Mouse (Mus musculus): Measurements from ENCODE around the gene Fam20a.

Fam20a gene

GRCm38 (mm10) chr11:109716981-109717380 is 5.1 kb downstream of the Fam20a start:
- DNase-seq (ENCODE audit: low spot score in 2 of 2), result no peak

- DNase-seq (ENCODE audit: low spot score in 2 of 2), result no peak
Measured at GRCm38 (mm10) chr11:109715311-109715781, 6.7 kb downstream of the Fam20a start.

GRCm38 (mm10) chr11:109714341-109715247 is 7.5 kb downstream of the Fam20a start:
- no peak for DNase-seq (ENCODE audit: low spot score in 2 of 2)

GRCm38 (mm10) chr11:109709501-109709900 is 12.6 kb downstream of the Fam20a start:
- no peak for DNase-seq (ENCODE audit: low spot score in 2 of 2)

- no peak for DNase-seq (ENCODE audit: low spot score in 2 of 2)
Measured at GRCm38 (mm10) chr11:109708786-109709185, 13.3 kb downstream of the Fam20a start.

- no peak for DNase-seq (ENCODE audit: low spot score in 2 of 2)
Measured at GRCm38 (mm10) chr11:109707442-109707841, 14.6 kb downstream of the Fam20a start.

GRCm38 (mm10) chr11:109706586-109706985 is 15.5 kb downstream of the Fam20a start:
- DNase-seq (ENCODE audit: low spot score in 2 of 2), result no peak

- no peak for DNase-seq (ENCODE audit: low spot score in 2 of 2)
Measured at GRCm38 (mm10) chr11:109706055-109706412, 16.0 kb downstream of the Fam20a start.

- DNase-seq (ENCODE audit: low spot score in 2 of 2), result no peak
Measured at GRCm38 (mm10) chr11:109705336-109706054, 16.6 kb downstream of the Fam20a start.

GRCm38 (mm10) chr11:109704311-109705205 is 17.5 kb downstream of the Fam20a start:
- no peak for DNase-seq (ENCODE audit: low spot score in 2 of 2)

- no peak for DNase-seq (ENCODE audit: low spot score in 2 of 2)
Measured at GRCm38 (mm10) chr11:109703845-109704244, 18.2 kb downstream of the Fam20a start.

- DNase-seq (ENCODE audit: low spot score in 2 of 2), result no peak
Measured at GRCm38 (mm10) chr11:109702031-109702815, 19.9 kb downstream of the Fam20a start.

GRCm38 (mm10) chr11:109700761-109701160 is 21.3 kb downstream of the Fam20a start:
- DNase-seq (ENCODE audit: low spot score in 2 of 2), result no peak

GRCm38 (mm10) chr11:109699784-109700183 is 22.3 kb downstream of the Fam20a start:
- DNase-seq (ENCODE audit: low spot score in 2 of 2), result no peak

GRCm38 (mm10) chr11:109698740-109699139 is 23.3 kb downstream of the Fam20a start:
- DNase-seq (ENCODE audit: low spot score in 2 of 2), result no peak

GRCm38 (mm10) chr11:109697089-109697643 is 24.9 kb downstream of the Fam20a start:
- no peak for DNase-seq (ENCODE audit: low spot score in 2 of 2)

- DNase-seq (ENCODE audit: low spot score in 2 of 2), result no peak
Measured at GRCm38 (mm10) chr11:109696519-109696918, 25.6 kb downstream of the Fam20a start.

- DNase-seq (ENCODE audit: low spot score in 2 of 2), result no peak
Measured at GRCm38 (mm10) chr11:109692737-109693136, 29.3 kb downstream of the Fam20a start.

- no peak for DNase-seq (ENCODE audit: low spot score in 2 of 2)
Measured at GRCm38 (mm10) chr11:109689539-109689938, 32.5 kb downstream of the Fam20a start.

GRCm38 (mm10) chr11:109682221-109682620 is 39.9 kb downstream of the Fam20a start:
- no peak for DNase-seq (ENCODE audit: low spot score in 2 of 2)

GRCm38 (mm10) chr11:109681556-109681955 is 40.5 kb downstream of the Fam20a start:
- DNase-seq (ENCODE audit: low spot score in 2 of 2), result no peak

All from frontal cortex, postnatal 36 days (tissue).